Mouse (Mus musculus): ENCODE results near the gene Fam13c.

GRCm38 (mm10) chr10:70494441-70494840 is 54.2 kb downstream of the Fam13c start:
- no peak for TF ChIP-seq POLR2A (IDR thresholded peaks at IDR 0.05; ENCODE audit: control insufficient read depth, extremely low read depth, insufficient read depth, low read length, poor library complexity)
- TF ChIP-seq CTCF (IDR thresholded peaks at IDR 0.05; ENCODE audit: borderline replicate concordance, control insufficient read depth, extremely low read depth, insufficient read depth, low read length, poor library complexity): no peak
